Mouse (Mus musculus) kidney, adult 2 months (tissue): ENCODE measurements at regions not wholly inside any gene's neighbourhood (a gene's known extent, or its start where the extent isn't known, plus 50 kb on each side); places are given as distances from the start of the nearest gene placed in this dataset.

Experiments used
- CTCF ChIP-seq: fragments of 200-500 bp; conservative IDR thresholded peaks from 2 replicates; pipeline ENCODE4 v1.5.1; 2011; ENCODE audit warnings: low read depth, mild to moderate bottlenecking, control low read depth, low read length, moderate library complexity, mixed read lengths; ENCODE audit not compliant: insufficient read depth, insufficient read length
- POLR2A ChIP-seq: fragments of 200-500 bp; IDR thresholded peaks from one replicate; pipeline ENCODE4 v1.6.1; 2011; ENCODE audit warnings: low read depth, low read length, control low read depth

DNA sequence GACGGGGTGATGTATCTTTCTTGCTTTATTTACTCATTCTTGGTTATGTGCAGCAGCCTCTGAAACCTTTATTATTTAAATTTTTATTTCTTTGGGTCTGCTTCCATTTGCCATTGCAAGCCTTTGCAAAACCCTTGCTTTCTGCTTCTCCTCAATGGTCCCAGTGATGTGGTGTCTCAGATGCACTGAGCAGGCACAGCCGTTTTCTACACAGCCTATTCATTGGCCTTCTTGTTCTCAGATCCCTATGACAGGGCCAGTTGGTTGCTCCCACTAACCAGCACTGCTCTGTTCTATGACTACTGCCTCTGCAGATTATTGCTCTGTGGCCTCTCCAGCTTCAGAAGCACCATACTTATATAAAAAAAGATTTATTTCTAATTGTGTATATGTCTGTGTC is 116.6 kb downstream of the Cavin4 start:
- TF ChIP-seq POLR2A (no peak), CTCF (no peak)
